Mouse (Mus musculus) 416B (cell line): ENCODE data around the gene Dact1.

Experiments used
- DNase-seq: peaks from one replicate; pipeline ENCODE4 v3.0.0; 2011; ENCODE audit warnings: low read depth

The Dact1 gene

GRCm38 (mm10) chr12:71309581-71310067, at the start of gene Dact1:
Dact1 (plus strand) TSS chr12:71309884.
- no peak for DNase-seq

GRCm38 (mm10) chr12:71264211-71264610, 45.5 kb upstream of the Dact1 start:
- DNase-seq = no peak

GRCm38 (mm10) chr12:71269367-71269766, 40.3 kb upstream of the Dact1 start:
- DNase-seq = no peak

- DNase-seq = no peak
These were observed 38.6 kb upstream of the Dact1 start for GRCm38 (mm10) chr12:71271131-71271530.

GRCm38 (mm10) chr12:71274519-71275237, 35.0 kb upstream of the Dact1 start:
- peak; percentile 14 for DNase-seq

GRCm38 (mm10) chr12:71275906-71276595, 33.6 kb upstream of the Dact1 start:
- no peak for DNase-seq

GRCm38 (mm10) chr12:71279521-71280262, 30.0 kb upstream of the Dact1 start:
- DNase-seq = no peak

- no peak for DNase-seq
These were observed 28.4 kb upstream of the Dact1 start for GRCm38 (mm10) chr12:71281201-71281768.

GRCm38 (mm10) chr12:71285399-71285798, 24.3 kb upstream of the Dact1 start:
- DNase-seq = peak; percentile 7

- DNase-seq = no peak
These were observed 19.2 kb upstream of the Dact1 start for GRCm38 (mm10) chr12:71290460-71290859.

GRCm38 (mm10) chr12:71293960-71294942, 15.4 kb upstream of the Dact1 start:
- peak; percentile 11 for DNase-seq

- DNase-seq = no peak
These were observed 12.7 kb upstream of the Dact1 start for GRCm38 (mm10) chr12:71296849-71297535.

- DNase-seq = no peak
These were observed 616 bp downstream of the Dact1 start for GRCm38 (mm10) chr12:71310068-71310931.

GRCm38 (mm10) chr12:71311237-71311887, 1.7 kb downstream of the Dact1 start:
- DNase-seq = no peak

- DNase-seq = no peak
These were observed 8.6 kb downstream of the Dact1 start for GRCm38 (mm10) chr12:71318239-71318638.

GRCm38 (mm10) chr12:71319536-71319935, 9.9 kb downstream of the Dact1 start:
- no peak for DNase-seq

GRCm38 (mm10) chr12:71332646-71333045, 23.0 kb downstream of the Dact1 start:
- no peak for DNase-seq

GRCm38 (mm10) chr12:71333561-71333960, 23.9 kb downstream of the Dact1 start:
- no peak for DNase-seq

- DNase-seq = no peak
These were observed 27.4 kb downstream of the Dact1 start for GRCm38 (mm10) chr12:71337025-71337582.
